Mouse (Mus musculus): ENCODE measurements around the gene Acaa1a.

Gene Acaa1a

GRCm38 (mm10) chr9:119378231-119378630, 38.8 kb downstream of the Acaa1a start:
- no peak for DNase-seq (ENCODE audit: extremely low spot score, low read depth, low spot score)

GRCm38 (mm10) chr9:119382603-119383002, 43.1 kb downstream of the Acaa1a start:
- DNase-seq (ENCODE audit: extremely low spot score, low read depth, low spot score) = no peak

GRCm38 (mm10) chr9:119388956-119389355, 49.5 kb downstream of the Acaa1a start:
- DNase-seq (ENCODE audit: extremely low spot score, low read depth, low spot score) = no peak

GRCm38 (mm10) chr9:119390214-119390613, 50.7 kb downstream of the Acaa1a start:
- DNase-seq (ENCODE audit: extremely low spot score, low read depth, low spot score) = no peak

- DNase-seq (ENCODE audit: extremely low spot score, low read depth, low spot score) = no peak
Measured at GRCm38 (mm10) chr9:119394808-119395207, 55.3 kb downstream of the Acaa1a start.
